Mouse (Mus musculus) left cerebral cortex, postnatal 14 days (tissue): ENCODE data around the gene Chrnb2. TPM values are rescaled to one million over a fixed set of nuclear protein-coding genes. Genes with fewer than 3 reads are reported as not detected.

ENCODE experiments used
- DNase-seq, 2 experiments: peaks; one replicate each; pipeline ENCODE4 v3.0.0; 2021 to 2022; ENCODE audit warnings: low spot score in 2 of 2, mixed read lengths in 1 of 2
- intact Hi-C: fragments of 180-260 bp; cut with DNase I; formaldehyde crosslinking; loops from one replicate; pipeline ENCODE4 v1.15.1; 2025
- total RNA-seq, 2 experiments: library from RNA; stranded (reverse); gene quantifications; 2 replicates each; pipeline ENCODE4 v1.2.3; 2021

Gene Chrnb2
- total RNA-seq, 2 experiments from 2014 or later, result 23.1 to 24.9 TPM

- peak; percentile 70 to 74 for DNase-seq
- intact Hi-C loops, result loop anchor here (2.0 kb wide), 1 partner anchor 74 kb away; no protein-coding TSS in a partner anchor
Observed at GRCm38 (mm10) chr3:89784991-89785753, 20.7 kb upstream of the Chrnb2 start.

DNA sequence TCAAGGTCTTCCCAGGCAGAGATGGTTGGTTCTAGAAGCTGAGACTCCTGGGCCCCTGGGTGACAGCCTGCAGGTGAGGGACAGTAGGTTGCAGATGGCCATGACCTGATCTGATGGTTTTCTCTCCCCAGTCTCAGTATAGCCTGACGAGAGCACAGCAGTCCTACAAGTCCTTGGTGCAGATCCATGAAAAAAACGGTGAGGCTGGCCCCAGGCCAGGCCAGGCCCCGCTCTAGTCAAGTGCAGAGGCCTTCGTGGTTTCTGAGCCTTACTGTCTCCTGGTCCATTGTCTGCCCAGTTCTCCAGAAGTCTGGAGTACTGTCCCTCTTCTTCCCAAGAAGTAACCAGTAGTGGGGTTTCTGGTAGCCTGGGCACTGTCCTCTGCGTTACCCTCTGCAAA is 17.2 kb upstream of the Chrnb2 start:
- DNase-seq, result no peak
- intact Hi-C loops, result no loop called here

GRCm38 (mm10) chr3:89780102-89780501 is 15.7 kb upstream of the Chrnb2 start:
- no peak for DNase-seq
- intact Hi-C loops, result no loop called here

GRCm38 (mm10) chr3:89776001-89776400 is 11.6 kb upstream of the Chrnb2 start:
- intact Hi-C loops, result loop anchor here (10.0 kb wide), 2 partner anchors 299 to 551 kb away; partner anchors contain the start of genes Mtx1, Muc1 and Tpm3
- no peak for DNase-seq

DNA sequence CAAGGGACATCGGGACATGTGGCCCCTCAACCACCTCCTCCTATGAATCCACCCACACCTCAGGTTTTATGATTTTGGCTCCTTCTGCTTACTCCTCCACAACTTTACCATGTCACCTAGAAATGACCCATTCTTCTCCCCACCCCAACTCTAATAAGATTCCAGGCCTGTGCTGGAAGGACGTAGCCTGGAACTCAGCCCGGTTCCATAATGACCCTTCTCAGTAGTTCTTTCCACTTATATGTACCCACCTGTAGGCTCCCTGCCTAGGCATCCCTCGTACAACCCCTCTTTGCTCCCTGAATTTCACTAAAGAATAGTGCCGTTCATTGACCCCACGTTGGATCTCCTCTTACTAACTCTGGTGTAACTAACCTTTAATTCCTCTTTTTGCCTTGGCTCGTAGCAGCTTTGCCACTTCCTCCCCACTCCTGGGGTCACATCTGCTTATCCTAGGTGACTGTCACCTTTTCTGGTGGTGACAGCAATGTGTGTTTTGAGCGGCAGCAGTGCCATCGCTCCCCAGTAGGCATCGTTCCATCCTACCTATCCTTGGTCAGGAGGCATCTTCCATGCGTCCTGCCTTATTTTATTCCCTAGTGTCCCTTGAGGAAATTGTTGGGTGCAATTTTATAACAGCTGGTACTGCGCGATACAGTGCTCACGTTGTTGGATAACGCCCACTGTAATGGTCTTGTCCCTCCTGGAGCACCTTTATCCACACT is 10.0 kb upstream of the Chrnb2 start:
- no peak for DNase-seq
- intact Hi-C loops, result loop anchor here (5.0 to 10.0 kb wide), 3 partner anchors 267 to 550 kb away; partner anchors contain the start of genes Mtx1, Muc1 and Tpm3

GRCm38 (mm10) chr3:89773740-89774211 is 9.3 kb upstream of the Chrnb2 start:
- intact Hi-C loops, result loop anchor here (2.0 to 10.0 kb wide), 4 partner anchors 43 to 549 kb away; partner anchors contain the start of genes Mtx1, Muc1 and Tpm3

DNA sequence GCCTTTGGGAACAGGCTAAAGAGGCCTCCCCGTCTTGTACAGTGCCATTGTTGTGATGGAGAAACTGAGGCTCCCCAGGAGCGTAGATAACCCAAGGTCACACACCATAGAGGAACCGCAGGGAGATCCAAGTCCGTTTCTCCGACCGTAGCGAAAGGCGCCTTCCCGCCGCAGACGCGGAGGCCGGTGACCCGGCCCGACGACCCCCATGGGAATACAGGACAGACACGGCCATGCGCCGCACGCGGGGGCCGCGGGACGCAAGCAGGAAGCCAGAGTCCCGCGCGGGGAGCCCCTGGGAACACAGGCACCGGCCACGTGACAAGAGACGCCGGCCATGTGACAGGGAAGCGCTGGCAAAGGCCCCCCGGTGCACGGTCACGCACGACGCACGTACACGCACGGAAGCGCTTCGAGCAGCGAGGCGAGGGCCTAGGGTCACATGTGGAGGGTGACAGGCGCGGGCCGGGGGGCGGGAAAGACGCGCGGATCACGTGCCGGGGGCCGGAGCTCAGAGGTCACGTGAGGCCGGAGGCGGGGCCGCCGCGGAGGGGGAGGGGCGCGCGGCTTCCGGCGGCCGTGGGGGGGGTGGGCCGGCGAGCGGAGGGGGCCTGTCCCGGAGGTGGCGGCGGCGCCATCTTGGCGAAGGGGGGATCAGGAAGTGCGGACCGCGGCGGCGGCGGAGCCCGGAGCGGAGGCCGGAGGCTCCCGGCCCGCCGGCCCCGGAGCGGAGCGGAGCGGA is 8.7 kb upstream of the Chrnb2 start, which contains the start of gene Ube2q1:
Ube2q1 (plus strand) TSS at position 649 of the 742 bp plus-strand sequence.
- DNase-seq, result peak; percentile 98 to 99

More at GRCm38 (mm10) chr3:89773740-89774211, 9.3 kb upstream of the Chrnb2 start:
- DNase-seq, result peak in 1 of 2 experiments; percentile 41

GRCm38 (mm10) chr3:89772588-89772967 is 8.1 kb upstream of the Chrnb2 start:
- peak; percentile 87 to 88 for DNase-seq
- intact Hi-C loops, result loop anchor here (2.0 to 10.0 kb wide), 4 partner anchors 42 to 548 kb away; partner anchors contain the start of genes Mtx1, Muc1 and Tpm3

More for the DNA sequence above, 8.7 kb upstream of the Chrnb2 start, which contains the start of gene Ube2q1:
- intact Hi-C loops, result loop anchor here (2.0 to 10.0 kb wide), 4 partner anchors 42 to 548 kb away; partner anchors contain the start of genes Mtx1, Muc1 and Tpm3

- intact Hi-C loops, result loop anchor here (5.0 to 10.0 kb wide), 3 partner anchors 263 to 546 kb away; partner anchors contain the start of genes Mtx1, Muc1 and Tpm3
- DNase-seq, result no peak
Observed at GRCm38 (mm10) chr3:89770425-89771002, 6.1 kb upstream of the Chrnb2 start.

DNA sequence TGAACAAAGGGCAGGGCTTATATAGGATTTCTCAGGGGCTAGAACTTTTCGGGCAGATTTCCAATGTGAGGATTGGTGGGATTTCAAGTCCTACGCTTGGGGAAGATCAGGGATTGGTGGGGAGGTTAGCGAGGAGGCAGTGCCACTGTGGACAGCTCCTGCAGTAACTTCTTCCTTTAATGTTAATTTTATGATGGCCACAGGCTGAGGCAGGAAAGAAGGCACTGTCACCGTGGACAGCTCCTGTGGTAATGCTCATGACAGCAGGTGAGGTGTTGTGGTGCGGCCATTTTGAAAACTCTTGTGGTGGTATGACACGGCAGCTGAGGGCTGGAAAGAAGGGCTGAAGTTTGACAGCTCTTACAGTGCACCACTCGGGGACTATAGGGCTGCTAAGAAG is 5.2 kb upstream of the Chrnb2 start:
- intact Hi-C loops, result no loop called here
- DNase-seq, result no peak

GRCm38 (mm10) chr3:89759786-89760185 is 4.6 kb downstream of the Chrnb2 start:
- DNase-seq, result no peak
- intact Hi-C loops, result loop anchor here (5.0 kb wide), 1 partner anchor 307 kb away; the partner anchor contains the start of gene Pmvk

DNA sequence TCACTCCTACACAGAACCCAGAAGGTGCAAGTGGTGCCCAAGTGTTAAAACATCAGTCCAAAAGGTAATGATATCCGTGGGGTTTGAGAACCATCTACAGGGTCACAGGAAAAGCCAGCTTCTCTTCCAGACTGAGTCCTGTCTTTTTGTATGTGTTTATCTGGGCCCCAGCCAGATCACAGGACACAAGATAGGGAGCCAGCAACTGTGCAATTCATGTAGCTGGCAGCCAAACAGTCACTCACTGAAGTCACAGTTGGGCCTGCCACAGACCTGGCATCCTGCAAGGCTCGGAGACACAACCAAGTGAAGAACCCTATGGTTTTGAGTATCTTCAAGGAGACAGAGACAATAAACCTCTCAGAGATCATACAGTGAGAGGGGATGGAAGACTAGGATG is 6.6 kb downstream of the Chrnb2 start:
- intact Hi-C loops, result no loop called here
- DNase-seq, result no peak

- DNase-seq, result no peak
- intact Hi-C loops, result no loop called here
Observed at GRCm38 (mm10) chr3:89755283-89755682, 9.1 kb downstream of the Chrnb2 start.

DNA sequence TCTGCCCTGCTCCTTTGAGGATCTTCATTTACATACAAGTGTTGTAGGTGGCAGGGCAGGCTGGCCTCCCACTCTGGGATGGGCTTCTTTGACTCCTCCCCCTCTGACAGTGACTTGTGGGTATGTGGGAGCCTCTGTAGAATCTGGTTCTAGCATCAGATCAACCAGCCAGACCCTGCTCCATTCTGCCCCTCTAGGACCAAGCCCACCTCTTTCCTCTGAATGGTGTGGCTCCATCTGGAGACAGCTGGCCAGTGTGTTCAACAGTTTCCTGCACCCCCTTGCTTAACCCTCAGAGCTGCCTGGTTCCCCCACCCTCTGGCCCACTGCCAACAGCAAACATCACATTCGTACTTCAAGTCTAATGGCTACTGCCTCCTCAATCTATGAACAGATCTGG is 12.1 kb downstream of the Chrnb2 start:
- intact Hi-C loops, result no loop called here
- no peak for DNase-seq

- no peak for DNase-seq
- intact Hi-C loops, result no loop called here
Observed at GRCm38 (mm10) chr3:89738509-89738908, 25.9 kb downstream of the Chrnb2 start.

DNA sequence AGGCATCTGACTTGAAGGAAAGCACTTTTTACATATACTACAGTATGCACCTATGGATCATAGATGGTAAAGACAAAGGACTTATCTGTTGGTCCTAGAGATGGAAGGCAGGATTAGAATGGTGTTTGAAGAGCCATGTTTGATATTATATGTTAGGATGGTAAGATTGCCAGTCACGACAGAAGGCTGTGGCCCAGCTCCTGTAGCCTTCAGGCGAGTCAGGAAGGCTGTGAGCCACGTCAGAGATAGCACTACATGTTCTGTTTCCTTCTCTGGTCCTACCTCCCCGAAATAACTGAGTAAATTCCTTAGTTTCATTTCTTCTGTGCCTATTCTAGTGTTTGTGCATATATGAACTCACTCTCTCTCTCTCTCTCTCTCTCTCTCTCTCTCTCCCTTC is 32.3 kb downstream of the Chrnb2 start:
- no peak for DNase-seq
- intact Hi-C loops, result no loop called here

DNA sequence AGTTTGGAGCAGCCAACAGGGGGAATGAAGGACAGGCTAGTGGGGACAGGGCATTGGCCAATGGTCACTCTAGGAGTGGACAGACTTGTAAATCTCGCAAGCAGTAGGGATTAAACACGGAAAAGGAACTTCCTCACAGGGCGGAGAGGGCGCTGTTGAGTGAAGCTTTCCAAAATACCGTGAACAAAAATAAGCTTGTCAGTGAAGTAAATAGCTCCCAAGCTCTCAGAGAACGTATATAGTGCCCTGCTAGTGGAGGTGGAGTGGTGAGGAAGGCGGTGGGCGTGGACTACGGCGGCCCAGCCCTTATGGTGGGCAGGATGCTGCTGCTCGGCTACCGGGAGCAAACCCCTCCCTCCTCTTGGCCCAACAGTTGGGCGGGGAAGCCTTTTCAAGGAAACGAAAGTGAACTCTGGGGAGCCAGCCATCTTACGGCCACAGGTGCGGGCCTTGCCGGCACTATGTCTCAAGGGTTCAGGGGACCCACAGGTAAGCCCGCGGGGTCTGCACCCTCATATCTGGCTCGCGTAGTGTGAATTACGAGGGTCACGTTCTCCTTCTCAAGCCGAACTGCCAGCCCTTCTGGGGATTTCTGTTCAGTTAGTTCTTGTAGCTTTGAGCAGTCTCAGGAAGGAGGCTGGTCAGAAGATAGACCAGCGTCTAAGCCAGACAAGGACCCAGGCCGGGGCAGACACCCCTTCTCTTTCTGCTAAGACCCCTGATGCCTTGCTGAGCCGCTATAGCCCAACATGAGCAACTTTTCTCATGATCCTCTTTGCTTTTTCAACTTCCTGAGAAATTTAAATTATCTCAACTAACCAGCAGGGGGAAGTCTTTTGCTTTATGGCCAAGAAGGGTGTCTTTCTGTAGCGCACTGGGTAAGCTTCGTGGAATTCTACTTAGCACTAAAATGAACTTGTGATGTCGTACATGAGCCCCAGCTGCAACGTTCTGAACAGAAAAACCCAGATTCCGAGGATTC is 33.8 kb downstream of the Chrnb2 start:
- intact Hi-C loops, result loop anchor here (2.0 kb wide), 1 partner anchor 42 kb away; the partner anchor contains the start of gene Ube2q1

More for the DNA sequence above, 33.8 kb downstream of the Chrnb2 start:
- DNase-seq, result peak; percentile 59 to 66
